Mouse (Mus musculus) c-Kit-negative CD71-positive TER-119-positive erythroid progenitor cells, embryonic 14.5 days (primary cell): ENCODE measurements around the gene U2af1l4.

Experiments
- DNase-seq: peaks from one replicate; pipeline ENCODE4 v3.0.0-alpha.2; 2013; ENCODE audit warnings: low read depth, low spot score

The U2af1l4 gene

GRCm38 (mm10) chr7:30586455-30587020 is 23.4 kb downstream of the U2af1l4 start:
- DNase-seq: no peak

- peak; percentile 36 for DNase-seq
Measured at GRCm38 (mm10) chr7:30587842-30588667, 25.0 kb downstream of the U2af1l4 start.

DNA sequence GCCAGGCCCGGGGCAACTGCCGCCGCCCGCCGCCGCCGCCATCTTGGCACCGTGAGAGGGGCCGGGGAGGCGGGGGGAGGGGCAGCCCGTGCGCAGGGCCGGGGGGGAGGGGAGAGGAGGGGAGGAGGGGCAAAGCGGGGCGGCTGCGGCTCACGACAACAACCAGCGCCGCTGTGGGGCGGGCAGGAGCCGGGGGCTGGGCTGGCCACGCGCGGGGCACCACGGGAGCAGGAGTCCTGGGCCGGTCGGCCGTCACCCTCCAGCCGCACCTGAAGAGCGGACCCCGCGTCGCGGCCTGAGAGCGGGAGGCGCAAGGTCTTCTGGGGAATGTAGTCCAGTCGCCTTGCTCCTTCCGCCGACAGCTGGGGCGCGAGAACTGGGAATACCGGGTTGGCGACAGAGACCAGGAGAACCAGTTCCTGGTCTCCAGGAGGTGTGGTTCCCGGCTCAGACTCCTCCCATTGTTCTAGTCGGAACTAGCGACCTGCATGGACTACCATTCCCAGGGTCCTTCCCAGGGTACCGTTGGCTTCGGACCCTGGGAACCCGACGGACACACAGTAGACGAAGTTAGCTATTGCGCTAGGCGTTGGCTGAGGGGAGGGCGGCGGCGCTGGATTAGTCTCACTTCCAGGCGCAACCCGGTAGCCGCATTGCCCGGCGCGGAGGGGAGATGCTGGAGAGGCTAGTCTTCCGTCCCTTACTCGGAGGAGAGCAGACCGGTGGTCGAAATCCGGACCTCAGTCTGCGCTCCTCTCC is 25.8 kb downstream of the U2af1l4 start, which contains the start of gene Kmt2b:
TSS of gene Kmt2b (minus strand) at position 51 of the 759 bp plus-strand sequence.
- peak; percentile 88 for DNase-seq

- DNase-seq: peak; percentile 60
Measured at GRCm38 (mm10) chr7:30589435-30590301, 26.6 kb downstream of the U2af1l4 start.

DNA sequence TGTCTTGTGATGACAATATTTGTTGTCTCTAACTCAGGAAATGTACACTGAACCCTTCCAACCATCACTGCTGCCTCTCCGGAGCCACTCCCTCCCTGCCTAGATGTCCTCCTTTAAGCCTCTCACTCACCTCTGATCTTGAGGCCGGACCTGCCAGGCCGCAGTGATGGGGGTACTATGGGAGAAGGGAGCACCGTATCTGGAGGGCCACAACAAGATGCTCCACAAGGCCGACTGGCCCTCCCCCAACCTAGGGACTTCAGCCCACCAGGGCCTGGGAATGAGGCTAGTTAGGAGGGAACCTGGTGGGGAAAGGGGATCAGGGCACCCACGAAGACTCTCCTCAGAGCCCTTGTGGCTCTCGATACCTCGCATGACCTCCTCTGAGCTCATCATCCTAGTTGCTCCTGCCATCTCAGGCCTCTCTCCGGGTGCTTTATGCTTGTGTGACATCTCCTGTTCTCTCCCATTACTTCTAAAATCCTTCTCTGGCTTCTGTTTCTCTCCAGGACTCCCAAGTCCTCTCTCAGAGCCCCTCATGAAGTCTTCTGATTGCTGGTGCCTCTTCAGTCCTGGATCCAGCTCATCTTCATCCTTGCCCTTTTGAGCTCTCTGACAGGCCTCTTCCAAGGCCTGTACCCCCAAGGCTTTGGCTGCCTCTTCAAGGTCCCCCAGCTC is 28.0 kb downstream of the U2af1l4 start:
- no peak for DNase-seq

GRCm38 (mm10) chr7:30591605-30591951 is 28.5 kb downstream of the U2af1l4 start:
- DNase-seq: no peak

- no peak for DNase-seq
Measured at GRCm38 (mm10) chr7:30592772-30593423, 29.8 kb downstream of the U2af1l4 start.

- DNase-seq: no peak
Measured at GRCm38 (mm10) chr7:30593579-30594509, 30.7 kb downstream of the U2af1l4 start.

DNA sequence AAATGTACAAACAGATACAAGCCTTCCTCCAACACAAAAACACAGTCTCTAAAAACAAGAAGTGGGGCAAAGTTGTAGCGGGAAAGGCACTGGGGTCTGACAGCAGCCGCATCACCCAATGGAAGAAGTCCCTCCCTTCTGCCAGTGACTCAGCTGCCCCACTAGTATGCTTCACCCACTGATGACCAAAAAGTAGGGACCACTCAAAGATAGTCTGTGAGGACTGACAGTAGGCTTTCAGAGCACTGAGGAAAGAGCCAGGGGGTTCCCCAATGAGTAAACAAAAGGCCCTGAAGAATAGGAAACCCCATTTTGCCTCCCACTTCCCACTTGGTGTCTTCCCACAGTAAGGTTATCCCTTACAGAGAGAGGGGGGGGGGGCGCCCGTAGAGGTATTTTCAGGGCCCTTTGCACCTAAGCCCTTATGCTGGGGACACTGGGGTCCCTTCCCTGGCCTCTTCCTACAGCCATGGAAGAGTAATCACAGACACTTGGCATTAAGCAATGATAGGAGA is 31.5 kb downstream of the U2af1l4 start:
- DNase-seq: no peak

DNA sequence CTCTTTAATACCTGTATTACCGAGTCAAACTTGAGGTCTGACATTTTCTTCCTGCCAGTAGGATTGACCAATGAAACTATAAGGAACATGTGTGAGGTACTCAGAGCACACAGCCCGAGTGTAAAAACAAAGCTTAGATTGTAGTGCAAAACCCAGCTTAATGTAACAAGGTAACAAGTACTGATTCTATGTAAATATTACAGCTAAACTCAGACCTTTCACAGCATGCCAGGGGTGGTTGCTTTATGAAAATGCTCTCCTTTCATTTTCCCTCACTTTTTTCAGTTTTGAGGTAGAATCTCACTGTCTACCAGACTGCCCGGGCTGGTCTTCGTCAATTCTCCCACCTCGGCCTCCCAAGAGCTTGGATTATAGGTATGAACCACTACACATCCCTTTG is 33.0 kb downstream of the U2af1l4 start:
- DNase-seq: no peak

GRCm38 (mm10) chr7:30596811-30597210 is 33.7 kb downstream of the U2af1l4 start:
- no peak for DNase-seq

DNA sequence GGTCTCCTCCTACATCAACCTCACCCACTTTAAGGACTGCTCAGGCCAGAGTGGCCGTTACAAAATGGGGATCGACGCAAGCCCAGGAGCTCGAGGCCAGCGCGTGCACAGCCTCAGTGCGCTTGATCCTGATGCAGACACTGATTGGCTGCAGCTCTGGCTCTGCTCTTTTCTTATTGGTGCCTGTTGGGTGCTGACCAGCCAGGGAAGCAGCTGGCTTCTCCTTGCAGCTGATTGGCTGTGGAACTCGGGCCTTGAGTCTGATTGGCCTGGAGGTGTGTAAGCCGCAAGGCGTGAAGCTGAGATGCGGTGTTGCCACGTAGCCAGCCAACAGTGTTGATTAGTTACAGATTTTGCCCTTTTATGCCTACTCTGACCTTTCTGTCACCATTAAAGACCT is 35.7 kb downstream of the U2af1l4 start, which contains the start of gene Zbtb32:
TSS of gene Zbtb32 (minus strand) at position 124 of the 400 bp plus-strand sequence.
- DNase-seq: no peak

- DNase-seq: peak; percentile 66
Measured at GRCm38 (mm10) chr7:30599933-30600353, 36.8 kb downstream of the U2af1l4 start.

- no peak for DNase-seq
Measured at GRCm38 (mm10) chr7:30600651-30601050, 37.5 kb downstream of the U2af1l4 start.

DNA sequence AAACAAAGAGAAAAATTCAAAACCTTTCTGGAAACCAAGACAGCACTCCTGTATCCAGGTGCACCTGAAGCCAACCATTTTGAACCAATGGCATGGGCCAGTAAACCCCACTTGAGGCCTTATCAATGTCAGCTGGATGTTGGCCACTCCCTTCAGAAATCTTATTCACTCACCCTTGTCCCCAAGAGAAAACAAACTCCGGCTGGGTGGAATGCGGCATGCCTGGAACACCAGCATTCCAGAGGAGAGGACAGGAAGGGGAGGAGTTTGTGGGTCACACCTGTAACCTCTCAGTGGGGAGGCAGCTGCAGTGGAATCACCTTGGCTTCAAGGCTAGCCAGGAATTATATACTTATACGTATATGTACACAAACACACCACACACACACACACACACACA is 39.5 kb downstream of the U2af1l4 start:
- DNase-seq: no peak

DNA sequence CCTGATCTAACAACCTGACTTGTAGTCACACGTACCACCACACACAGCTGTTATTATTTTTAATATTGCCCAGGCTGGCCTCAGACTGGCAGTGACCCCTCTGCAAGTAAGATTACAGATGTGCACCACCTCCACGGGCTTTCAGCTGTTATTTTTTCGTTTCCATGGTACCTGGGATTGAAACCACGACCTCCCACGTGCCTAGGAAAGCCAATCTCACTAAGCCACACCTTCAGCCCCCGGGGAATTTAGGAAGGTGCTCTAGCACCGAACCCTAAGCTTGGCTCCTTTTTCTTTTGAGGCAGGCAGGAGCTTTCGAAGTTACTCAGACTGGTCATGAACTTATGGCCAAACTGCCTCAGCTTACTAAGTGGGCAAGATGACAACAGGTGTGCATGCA is 41.3 kb downstream of the U2af1l4 start:
- DNase-seq: no peak

DNA sequence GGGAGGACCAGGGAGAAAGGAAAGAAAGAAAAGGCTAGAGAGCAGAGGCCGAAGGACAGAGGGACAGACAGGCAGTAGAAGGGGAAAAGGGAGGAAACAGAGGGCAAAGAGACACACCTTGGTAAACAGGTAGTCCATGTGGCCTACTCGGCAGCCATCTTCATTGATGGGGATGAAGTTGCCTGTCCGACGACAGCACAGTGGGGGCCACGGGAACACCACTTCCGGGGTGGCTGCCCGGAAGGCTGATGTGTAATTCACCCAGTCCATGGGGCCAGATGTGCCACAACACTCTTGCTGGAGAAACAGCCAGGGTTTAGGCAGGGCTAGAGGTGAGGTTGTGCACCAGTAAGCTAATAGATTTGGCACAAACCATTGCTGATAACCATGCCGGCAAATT is 41.8 kb downstream of the U2af1l4 start:
- no peak for DNase-seq

GRCm38 (mm10) chr7:30607706-30608309 is 44.7 kb downstream of the U2af1l4 start:
- no peak for DNase-seq

GRCm38 (mm10) chr7:30608476-30608875 is 45.4 kb downstream of the U2af1l4 start:
- no peak for DNase-seq
